Mouse (Mus musculus) erythroblast, embryonic 14.5 days (primary cell): ENCODE data around the gene 1700028J19Rik. TPM values are rescaled to one million over a fixed set of nuclear protein-coding genes. Genes with fewer than 3 reads are reported as not detected.

Experiments
- H3K27me3 ChIP-seq: 2 replicates; pipeline ENCODE4 v1.6.1; 2012; ENCODE audit warnings: inconsistent platforms; ENCODE audit not compliant: control insufficient read depth
- H3K36me3 ChIP-seq: 2 replicates; pipeline ENCODE4 v1.6.1; 2012; ENCODE audit warnings: mild to moderate bottlenecking, inconsistent platforms; ENCODE audit not compliant: control insufficient read depth
- H3K4me1 ChIP-seq: 2 replicates; pipeline ENCODE4 v1.6.1; 2012; ENCODE audit warnings: inconsistent platforms; ENCODE audit not compliant: control insufficient read depth
- H3K4me3 ChIP-seq: replicated peaks from 2 replicates; pipeline ENCODE3; 2012; ENCODE audit warnings: moderate library complexity, mild to moderate bottlenecking, inconsistent platforms
- H3K9me3 ChIP-seq: 2 replicates; pipeline ENCODE4 v1.6.1; 2012; ENCODE audit warnings: low read length, inconsistent platforms, mixed read lengths; ENCODE audit not compliant: control insufficient read depth
- GATA1 ChIP-seq: IDR thresholded peaks from 2 replicates; pipeline ENCODE4 v1.6.1; 2012; ENCODE audit warnings: low read length, inconsistent platforms, mixed read lengths
- TAL1 ChIP-seq: IDR thresholded peaks from 3 replicates; pipeline ENCODE4 v1.6.1; 2012; ENCODE audit warnings: low read length, inconsistent platforms, mixed read lengths
- polyA plus RNA-seq: library from polyadenylated mRNA; stranded (reverse); fragments of >175 nt; gene quantifications from 2 replicates; pipeline ENCODE4 v1.2.3, GENCODE M21; 2012

The 1700028J19Rik gene
- polyA plus RNA-seq: 0.18 TPM in 1 of 2 replicates, not detected in the other

GRCm38 (mm10) chr7:44246055-44246983 lies at the start of gene 1700028J19Rik, which contains the start of gene 2410002F23Rik:
1700028J19Rik (minus strand) TSS chr7:44246695.
2410002F23Rik (plus strand) TSS chr7:44246722.
- Histone ChIP-seq H3K36me3 (peaks cover 36% of the 10 kb centered on the region), H3K4me3 (peak within 1 kb of the TSS; percentile 98), H3K4me1 (peaks cover 51% of the 10 kb centered on the region), H3K9me3 (no peaks in the 10 kb centered on the region), H3K27me3 (no peaks in the 10 kb centered on the region; the same call in 1 of the 2 replicates)
- TF ChIP-seq GATA1 (no peak), TAL1 (no peak)

GRCm38 (mm10) chr7:44291418-44291817 lies 44.9 kb upstream of the 1700028J19Rik start:
- H3K36me3 ChIP-seq: no peaks in the 10 kb centered on the region
- no peaks in the 10 kb centered on the region for H3K27me3 ChIP-seq
- no peaks in the 10 kb centered on the region for H3K9me3 ChIP-seq
- H3K4me3 ChIP-seq: no peak overlapping the region
- no peak for TF ChIP-seq GATA1
- TF ChIP-seq TAL1: no peak
- H3K4me1 ChIP-seq: no peaks in the 10 kb centered on the region

- no peaks in the 10 kb centered on the region for H3K4me1 ChIP-seq
- TF ChIP-seq GATA1 (no peak), TAL1 (no peak)
- no peak overlapping the region for H3K4me3 ChIP-seq
- H3K9me3 ChIP-seq: no peaks in the 10 kb centered on the region
- no peaks in the 10 kb centered on the region for H3K36me3 ChIP-seq
- no peaks in the 10 kb centered on the region for H3K27me3 ChIP-seq
These were observed 44.5 kb upstream of the 1700028J19Rik start for GRCm38 (mm10) chr7:44290986-44291385.

GRCm38 (mm10) chr7:44287760-44288159 lies 41.3 kb upstream of the 1700028J19Rik start:
- no peak overlapping the region for H3K4me3 ChIP-seq
- TF ChIP-seq GATA1 (no peak), TAL1 (no peak)

GRCm38 (mm10) chr7:44281586-44281985 lies 35.1 kb upstream of the 1700028J19Rik start:
- TF ChIP-seq GATA1 (no peak), TAL1 (no peak)
- H3K4me1 ChIP-seq: no peaks in the 10 kb centered on the region
- H3K4me3 ChIP-seq: no peak overlapping the region
- H3K36me3 ChIP-seq: no peaks in the 10 kb centered on the region
- H3K27me3 ChIP-seq: no peaks in the 10 kb centered on the region; the same call in 1 of the 2 replicates
- no peaks in the 10 kb centered on the region for H3K9me3 ChIP-seq

More at GRCm38 (mm10) chr7:44287760-44288159, 41.3 kb upstream of the 1700028J19Rik start:
- no peaks in the 10 kb centered on the region for H3K27me3 ChIP-seq
- H3K9me3 ChIP-seq: no peaks in the 10 kb centered on the region
- no peaks in the 10 kb centered on the region for H3K36me3 ChIP-seq
- no peaks in the 10 kb centered on the region for H3K4me1 ChIP-seq

- no peaks in the 10 kb centered on the region for H3K36me3 ChIP-seq
- no peaks in the 10 kb centered on the region for H3K9me3 ChIP-seq
- no peaks in the 10 kb centered on the region for H3K4me1 ChIP-seq
- TF ChIP-seq GATA1 (no peak), TAL1 (no peak)
- no peak overlapping the region for H3K4me3 ChIP-seq
- H3K27me3 ChIP-seq: no peaks in the 10 kb centered on the region; the same call in 1 of the 2 replicates
These were observed 34.5 kb upstream of the 1700028J19Rik start for GRCm38 (mm10) chr7:44280959-44281358.

GRCm38 (mm10) chr7:44277250-44277622 lies 30.7 kb upstream of the 1700028J19Rik start:
- TF ChIP-seq GATA1 (no peak), TAL1 (no peak)
- Histone ChIP-seq H3K9me3 (no peaks in the 10 kb centered on the region), H3K27me3 (peaks cover 6% of the 10 kb centered on the region), H3K4me1 (no peaks in the 10 kb centered on the region), H3K4me3 (no peak overlapping the region), H3K36me3 (no peaks in the 10 kb centered on the region)

GRCm38 (mm10) chr7:44276461-44277249 lies 30.2 kb upstream of the 1700028J19Rik start:
- Histone ChIP-seq H3K9me3 (no peaks in the 10 kb centered on the region), H3K4me3 (no peak overlapping the region), H3K36me3 (no peaks in the 10 kb centered on the region), H3K4me1 (no peaks in the 10 kb centered on the region), H3K27me3 (peaks cover 6% of the 10 kb centered on the region)
- TF ChIP-seq TAL1 (no peak), GATA1 (no peak)

- TF ChIP-seq GATA1: no peak
- TF ChIP-seq TAL1: no peak
- no peaks in the 10 kb centered on the region for H3K9me3 ChIP-seq
- no peak overlapping the region for H3K4me3 ChIP-seq
- H3K4me1 ChIP-seq: no peaks in the 10 kb centered on the region
- H3K36me3 ChIP-seq: no peaks in the 10 kb centered on the region
- H3K27me3 ChIP-seq: peaks cover 6% of the 10 kb centered on the region
These were observed 29.1 kb upstream of the 1700028J19Rik start for GRCm38 (mm10) chr7:44275546-44275945.
